Mouse (Mus musculus): ENCODE data around the gene Ldlrad3.
A peak's percentile ranks its signal among the peaks of the same experiment; 100 is the strongest.

The Ldlrad3 gene

DNA sequence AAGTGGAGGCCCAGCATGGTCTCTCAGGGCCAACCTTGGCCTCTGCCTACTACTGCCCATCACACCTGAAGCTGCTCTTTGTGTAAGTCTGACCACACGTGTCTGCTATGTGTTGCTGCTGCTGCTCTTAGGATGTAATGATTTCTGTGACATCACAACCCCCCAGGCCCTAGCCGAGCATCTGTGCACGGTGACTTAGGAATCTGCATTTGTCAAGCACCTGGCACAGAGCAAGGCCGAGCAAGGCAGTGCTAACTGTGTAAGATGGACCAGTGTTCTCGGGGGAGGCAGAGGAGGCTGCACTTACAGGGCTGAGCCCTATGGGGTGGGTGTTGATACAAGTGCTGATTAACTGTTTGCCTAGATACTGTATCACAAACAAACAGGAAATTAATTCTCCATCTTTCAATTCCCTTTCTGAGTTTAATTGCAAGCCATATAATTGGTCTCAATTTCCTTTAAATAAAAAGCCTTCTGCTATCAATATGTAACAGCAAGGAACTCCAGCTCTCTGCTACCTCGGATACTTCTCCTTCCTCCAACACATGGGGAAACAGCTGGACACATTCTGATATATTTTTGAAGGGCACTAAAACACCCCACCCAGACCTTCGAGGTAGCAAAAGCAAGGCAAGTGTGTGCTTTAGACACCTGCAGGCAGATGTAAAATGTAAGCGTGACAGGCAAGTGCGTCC is 152.2 kb downstream of the Ldlrad3 start:
- peak; percentile 68 for DNase-seq

- DNase-seq: peak; percentile 87
Observed at GRCm38 (mm10) chr2:102032713-102033343, 153.4 kb downstream of the Ldlrad3 start.

DNA sequence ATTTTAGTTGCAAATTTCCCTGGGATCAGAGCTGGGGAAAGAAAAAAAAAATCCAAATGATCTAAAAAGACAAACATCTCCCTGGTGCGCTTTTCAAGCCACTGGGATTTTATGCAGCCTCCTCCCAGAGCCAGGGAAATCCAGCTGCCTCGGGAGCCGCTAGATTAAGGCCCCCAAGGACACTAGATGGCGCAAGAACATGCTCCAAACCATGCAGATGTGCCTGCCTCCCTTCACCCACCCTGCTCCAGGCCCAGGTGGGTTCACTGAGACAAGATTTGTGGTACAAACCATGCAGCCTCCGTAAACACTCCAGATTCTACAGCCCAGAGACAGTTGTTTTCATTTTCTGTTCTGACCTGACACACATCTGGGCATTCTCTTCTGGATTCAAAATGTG is 155.5 kb downstream of the Ldlrad3 start:
- DNase-seq: peak; percentile 90

DNA sequence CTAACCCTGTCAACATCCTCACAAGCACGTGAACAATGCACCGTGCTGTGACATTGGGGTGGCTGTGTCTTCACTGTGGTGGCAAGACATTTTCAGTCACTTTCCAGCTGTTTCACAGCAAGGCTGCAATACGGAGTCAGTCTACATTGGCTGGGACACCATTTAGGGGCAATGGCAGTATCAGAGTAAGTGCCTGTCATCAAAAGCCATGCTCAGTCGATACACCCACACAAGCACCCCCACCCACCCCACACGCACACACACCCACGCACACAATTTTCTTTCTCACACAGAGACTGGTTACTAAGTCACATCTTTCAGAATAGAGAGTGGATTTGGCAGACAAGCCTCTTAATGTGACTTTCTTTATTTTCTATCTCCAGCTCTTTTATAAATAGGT is 156.0 kb downstream of the Ldlrad3 start:
- peak; percentile 21 for DNase-seq

- no peak for DNase-seq
Observed at GRCm38 (mm10) chr2:102029682-102030081, 156.5 kb downstream of the Ldlrad3 start.

GRCm38 (mm10) chr2:102027265-102027664 is 158.9 kb downstream of the Ldlrad3 start:
- DNase-seq: no peak

DNA sequence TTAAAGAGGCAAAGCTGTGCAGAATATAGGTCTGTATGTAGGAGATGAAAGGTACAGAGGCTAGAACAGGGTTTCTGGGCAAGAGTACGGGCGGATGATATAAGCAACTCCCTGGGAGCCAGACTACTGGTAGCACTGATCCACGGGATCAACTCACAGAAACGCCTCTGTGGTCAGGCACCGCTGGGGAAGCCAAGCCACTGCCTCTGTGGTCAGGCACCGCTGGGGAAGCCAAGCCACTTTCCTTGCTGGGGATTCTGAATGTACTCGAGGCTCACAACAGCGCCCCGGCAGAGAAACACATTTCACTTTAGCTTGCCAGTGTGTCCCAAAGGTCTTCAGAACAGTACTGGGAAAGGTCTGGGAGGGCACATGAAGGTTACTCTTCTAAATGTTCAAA is 160.0 kb downstream of the Ldlrad3 start:
- DNase-seq: no peak

- DNase-seq: no peak
Observed at GRCm38 (mm10) chr2:102024483-102024882, 161.7 kb downstream of the Ldlrad3 start.

- no peak for DNase-seq
Observed at GRCm38 (mm10) chr2:102021371-102022084, 164.7 kb downstream of the Ldlrad3 start.

DNA sequence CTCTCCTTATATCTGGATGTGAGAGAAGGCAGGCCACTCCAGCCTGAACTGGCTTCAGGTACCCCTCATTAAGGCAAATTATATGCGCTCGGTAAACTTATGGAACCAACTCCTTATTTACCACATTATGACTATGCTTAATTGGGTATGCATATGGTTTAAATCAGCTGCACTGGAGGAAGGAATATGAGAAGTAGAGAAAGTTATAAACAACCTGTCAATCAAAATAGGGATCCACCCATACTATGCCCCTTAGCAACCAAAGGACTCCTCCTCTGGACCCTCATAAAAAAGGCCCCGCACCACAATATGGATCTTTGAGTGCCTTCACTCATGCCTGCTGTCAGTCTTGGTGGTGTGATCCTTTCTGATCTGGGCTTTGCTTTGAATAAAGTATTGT is 165.6 kb downstream of the Ldlrad3 start:
- DNase-seq: no peak

- no peak for DNase-seq
Observed at GRCm38 (mm10) chr2:102014538-102015113, 171.6 kb downstream of the Ldlrad3 start.

GRCm38 (mm10) chr2:102011311-102011975 is 174.7 kb downstream of the Ldlrad3 start:
- DNase-seq: no peak

GRCm38 (mm10) chr2:102009766-102010265 is 176.4 kb downstream of the Ldlrad3 start:
- no peak for DNase-seq

DNA sequence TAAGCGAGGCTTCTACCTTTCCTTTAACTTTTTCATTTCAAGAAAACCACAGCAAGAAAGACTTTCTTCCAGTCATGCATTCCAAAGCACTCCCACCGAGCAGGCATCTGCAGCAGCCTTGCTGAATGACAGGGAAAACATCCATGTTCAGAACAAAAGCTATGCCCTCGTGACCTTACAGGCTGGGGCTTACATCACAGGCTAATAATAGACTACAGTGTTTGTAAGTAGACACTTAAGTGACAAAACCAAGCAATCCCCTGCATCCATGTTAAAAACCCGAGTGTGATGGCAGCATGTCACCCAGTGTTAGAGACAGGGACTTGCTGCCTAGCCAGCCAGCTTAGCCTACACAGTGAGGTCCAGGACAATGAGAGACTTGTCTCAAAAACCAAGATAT is 180.0 kb downstream of the Ldlrad3 start:
- DNase-seq: no peak

DNA sequence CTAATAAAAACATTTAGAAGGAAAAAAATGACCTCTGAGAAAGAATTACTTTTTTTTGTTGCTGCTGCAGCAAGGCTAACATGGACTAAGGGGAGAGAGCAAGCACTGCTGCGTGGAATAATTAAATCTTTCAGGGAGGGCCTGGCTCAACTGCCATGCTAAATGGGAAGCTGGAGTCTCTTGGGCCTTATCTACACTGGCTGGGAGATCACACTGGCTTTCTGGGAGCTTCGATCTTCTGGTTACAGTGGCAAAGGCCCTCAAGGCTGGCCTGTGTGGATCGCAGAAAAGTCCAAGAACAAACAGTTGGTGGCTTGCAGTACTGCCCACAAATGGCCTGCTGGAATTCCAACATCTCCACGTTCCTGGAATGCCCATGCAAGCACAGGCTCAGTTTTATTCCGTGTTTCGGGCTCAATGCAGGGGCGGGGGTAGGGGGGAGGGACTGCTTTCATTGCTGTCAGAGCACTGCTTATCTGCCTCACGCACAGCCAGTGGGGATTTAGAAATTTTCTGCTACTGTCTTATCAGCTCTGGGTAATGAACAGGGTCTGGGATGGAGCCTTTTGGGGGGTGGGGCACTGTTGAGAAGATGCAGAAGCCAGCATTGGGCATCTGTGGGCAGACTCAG is 180.7 kb downstream of the Ldlrad3 start:
- DNase-seq: no peak

DNA sequence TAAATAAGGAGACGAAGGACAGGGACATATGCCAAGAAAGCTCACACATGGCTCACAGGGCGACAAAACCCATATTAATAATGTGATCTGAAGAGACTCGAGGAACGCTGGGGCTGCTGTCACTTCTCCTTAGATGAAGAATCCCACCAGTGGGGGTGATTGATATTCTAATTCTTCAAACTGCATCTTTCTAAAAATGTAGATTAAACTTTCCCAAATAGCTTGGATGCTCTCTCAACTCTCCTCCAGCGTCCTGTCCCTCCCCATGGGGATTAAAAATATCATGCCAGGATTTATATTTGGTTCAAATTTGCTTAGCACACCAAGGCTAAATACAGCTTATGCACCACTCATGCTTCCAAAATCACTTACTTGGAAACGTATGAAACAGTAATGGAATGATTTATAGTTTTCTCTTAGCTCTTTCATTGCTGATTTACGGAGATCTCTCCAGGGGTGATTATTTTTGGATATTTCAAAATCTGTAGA is 182.4 kb downstream of the Ldlrad3 start:
- no peak for DNase-seq

- no peak for DNase-seq
Observed at GRCm38 (mm10) chr2:102002974-102003775, 183.0 kb downstream of the Ldlrad3 start.

DNA sequence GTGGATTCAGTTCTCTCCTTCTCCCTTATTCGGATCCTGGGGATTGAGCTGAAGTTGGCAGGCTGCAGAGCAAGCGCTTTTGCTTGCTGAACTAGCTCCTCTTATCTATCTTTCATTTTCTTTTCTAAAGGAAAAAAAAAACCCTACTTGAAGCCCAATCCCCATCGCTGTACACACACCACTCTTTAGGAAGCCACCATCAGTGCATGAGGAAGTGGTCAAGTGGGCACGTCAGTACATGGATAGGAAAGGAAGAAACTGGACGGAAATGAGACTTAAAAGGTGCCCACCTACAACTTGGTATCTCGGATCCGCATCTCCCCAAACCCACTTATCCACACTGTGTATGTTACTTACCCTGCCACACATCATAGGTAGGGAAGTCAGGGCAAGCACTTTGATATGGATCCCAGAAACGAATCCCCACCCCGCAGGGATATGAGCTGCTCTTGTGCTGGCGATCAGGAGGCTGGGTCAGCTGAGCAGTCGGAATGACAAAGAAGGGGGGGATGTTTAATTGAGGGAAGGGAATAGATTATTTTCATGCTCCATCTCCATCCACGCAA is 183.7 kb downstream of the Ldlrad3 start:
- no peak for DNase-seq

GRCm38 (mm10) chr2:102001661-102002060 is 184.5 kb downstream of the Ldlrad3 start:
- DNase-seq: no peak

GRCm38 (mm10) chr2:101998911-101999572 is 187.1 kb downstream of the Ldlrad3 start:
- DNase-seq: no peak
